Mouse (Mus musculus) midbrain, embryonic 14.5 days (tissue): ENCODE measurements around the gene Ccn6. TPM values are rescaled to one million over a fixed set of nuclear protein-coding genes. Genes with fewer than 3 reads are reported as not detected.

Experiments used
- ATAC-seq: fragments of 200-750 bp; cut with Nextera tagmentation; 2 replicates; pipeline ENCODE4 v1.8.0; 2017; ENCODE audit warnings: moderate number of reproducible peaks, moderate library complexity; ENCODE audit not compliant: low FRiP score, low TSS enrichment
- DNase-seq: peaks from one replicate; pipeline ENCODE4 v3.0.0-alpha.2; 2015
- H3K27ac ChIP-seq: fragments of 300-500 bp; sonication (generic); replicated peaks from 2 replicates; pipeline ENCODE4 v1.5.1; 2014; ENCODE audit warnings: mild to moderate bottlenecking, low read depth, low read length, moderate library complexity
- H3K27me3 ChIP-seq: fragments of 300-500 bp; sonication (generic); 2 replicates; pipeline ENCODE4 v1.6.1; 2014; ENCODE audit warnings: low read length, control low read depth, mixed read lengths; ENCODE audit not compliant: control insufficient read depth, insufficient read depth
- H3K36me3 ChIP-seq: fragments of 300-500 bp; sonication (generic); 2 replicates; pipeline ENCODE4 v1.6.1; 2014; ENCODE audit warnings: low read length, control low read depth; ENCODE audit not compliant: control insufficient read depth, insufficient read depth
- H3K4me1 ChIP-seq: fragments of 300-500 bp; sonication (generic); 2 replicates; pipeline ENCODE4 v1.6.1; 2014; ENCODE audit warnings: mild to moderate bottlenecking, antibody characterized with exemption, low read length, control low read depth; ENCODE audit not compliant: control insufficient read depth, insufficient read depth
- H3K4me2 ChIP-seq: fragments of 300-500 bp; sonication (generic); 2 replicates; pipeline ENCODE4 v1.6.1; 2014; ENCODE audit warnings: mild to moderate bottlenecking, low read length, moderate library complexity
- H3K4me3 ChIP-seq: fragments of 300-500 bp; sonication (generic); replicated peaks from 2 replicates; pipeline ENCODE4 v1.5.1; 2014; ENCODE audit warnings: low read depth, low read length
- H3K9ac ChIP-seq: fragments of 300-500 bp; sonication (generic); replicated peaks from 2 replicates; pipeline ENCODE4 v1.6.1; 2014; ENCODE audit warnings: mild to moderate bottlenecking, low read length, moderate library complexity
- H3K9me3 ChIP-seq: fragments of 300-500 bp; sonication (generic); 2 replicates; pipeline ENCODE4 v1.6.1; 2016; ENCODE audit warnings: low read length, control low read depth, mixed read lengths; ENCODE audit not compliant: control insufficient read depth
- WGBS: fragments of 180-500 bp; shearing (Covaris S2); extraction: QIAGEN DNeasy Blood & Tissue Kit; methylation state at CpG from one replicate; pipeline ENCODE4 v1.1.7; 2014; 5-methylcytosine and 5-hydroxymethylcytosine counted together
- polyA plus RNA-seq: library from polyadenylated mRNA; unstranded; fragments of >200 nt; fragmentation: Nextera tagmentation; extraction: Ambion mirVana; gene quantifications from 2 replicates; pipeline ENCODE4 v1.2.1, GENCODE M21; 2014

The Ccn6 gene
- polyA plus RNA-seq, 1 experiment from 2014 or later, result 0.50 TPM

GRCm38 (mm10) chr10:39185545-39185906 is 21.9 kb upstream of the Ccn6 start:
- ATAC-seq (no peak), DNase-seq (no peak)
- no peaks in the 10 kb centered on the region for H3K9me3 ChIP-seq
- no peaks in the 10 kb centered on the region for H3K27me3 ChIP-seq
- WGBS, result 82% methylated on average over 4 of the region's 4 CpGs
- no peak overlapping the region for H3K4me2 ChIP-seq
- no peaks in the 10 kb centered on the region for H3K4me1 ChIP-seq
- H3K27ac ChIP-seq, result no peak overlapping the region; the same call in 1 of the 2 replicates
- H3K4me3 ChIP-seq, result no peak overlapping the region
- no peak overlapping the region for H3K9ac ChIP-seq
- no peaks in the 10 kb centered on the region for H3K36me3 ChIP-seq

GRCm38 (mm10) chr10:39184864-39185544 is 21.4 kb upstream of the Ccn6 start:
- no peak overlapping the region; the same call in 1 of the 2 replicates for H3K27ac ChIP-seq
- H3K4me1 ChIP-seq, result no peaks in the 10 kb centered on the region
- DNase-seq (no peak), ATAC-seq (no peak)
- no peaks in the 10 kb centered on the region for H3K36me3 ChIP-seq
- no peak overlapping the region for H3K9ac ChIP-seq
- no peaks in the 10 kb centered on the region for H3K9me3 ChIP-seq
- H3K27me3 ChIP-seq, result no peaks in the 10 kb centered on the region
- WGBS, result 86% methylated on average over 8 of the region's 8 CpGs
- no peak overlapping the region for H3K4me2 ChIP-seq
- H3K4me3 ChIP-seq, result no peak overlapping the region

DNA sequence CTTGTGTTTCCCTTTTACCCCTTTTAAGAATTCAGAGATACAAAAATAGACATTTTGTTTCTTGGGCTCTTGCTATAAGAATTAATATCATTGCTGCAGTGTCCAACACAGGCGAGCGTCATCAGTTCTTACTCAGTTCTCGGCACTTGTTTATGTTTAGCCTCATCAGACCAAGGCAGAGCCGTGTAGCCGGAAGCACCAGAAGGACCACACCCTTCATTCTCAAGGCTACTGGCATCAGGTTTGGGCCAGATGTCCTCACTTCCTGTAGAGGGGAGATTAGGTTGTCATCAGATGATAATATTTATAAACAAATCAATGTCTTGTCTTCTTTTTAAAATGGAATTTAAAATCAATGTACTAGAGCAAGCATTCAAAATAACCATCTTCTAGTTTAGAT is 13.4 kb upstream of the Ccn6 start:
- H3K4me2 ChIP-seq, result no peak overlapping the region
- H3K4me3 ChIP-seq, result no peak overlapping the region
- H3K4me1 ChIP-seq, result peaks cover 15% of the 10 kb centered on the region
- DNase-seq (no peak), ATAC-seq (no peak)
- no peak overlapping the region for H3K9ac ChIP-seq
- H3K27ac ChIP-seq, result no peak overlapping the region
- 95% methylated on average over 5 of the region's 5 CpGs for WGBS
- H3K9me3 ChIP-seq, result no peaks in the 10 kb centered on the region
- no peaks in the 10 kb centered on the region for H3K27me3 ChIP-seq
- H3K36me3 ChIP-seq, result no peaks in the 10 kb centered on the region

- ATAC-seq (no peak), DNase-seq (peak; percentile 64)
- Histone ChIP-seq H3K4me1 (peaks cover 25% of the 10 kb centered on the region), H3K4me3 (no peak overlapping the region), H3K9me3 (no peaks in the 10 kb centered on the region), H3K4me2 (peak overlapping the region; percentile 32), H3K9ac (no peak overlapping the region), H3K27me3 (no peaks in the 10 kb centered on the region), H3K27ac (peak overlapping the region; percentile 94), H3K36me3 (no peaks in the 10 kb centered on the region)
- WGBS, result 51% methylated on average over 13 of the region's 13 CpGs
These were observed 9.5 kb upstream of the Ccn6 start for GRCm38 (mm10) chr10:39173077-39173476.

- Histone ChIP-seq H3K4me2 (peak overlapping the region; percentile 69), H3K27me3 (no peaks in the 10 kb centered on the region), H3K4me3 (0 out of 2 replicates have a peak overlapping the region, but pooled peaks have one; percentile 37), H3K9me3 (no peaks in the 10 kb centered on the region), H3K27ac (peak overlapping the region; percentile 94), H3K36me3 (no peaks in the 10 kb centered on the region), H3K9ac (no peak overlapping the region), H3K4me1 (peaks cover 25% of the 10 kb centered on the region)
- DNase-seq, result no peak
- no peak for ATAC-seq
- WGBS, result 75% methylated on average over 6 of the region's 6 CpGs
These were observed 8.9 kb upstream of the Ccn6 start for GRCm38 (mm10) chr10:39172540-39172931.

DNA sequence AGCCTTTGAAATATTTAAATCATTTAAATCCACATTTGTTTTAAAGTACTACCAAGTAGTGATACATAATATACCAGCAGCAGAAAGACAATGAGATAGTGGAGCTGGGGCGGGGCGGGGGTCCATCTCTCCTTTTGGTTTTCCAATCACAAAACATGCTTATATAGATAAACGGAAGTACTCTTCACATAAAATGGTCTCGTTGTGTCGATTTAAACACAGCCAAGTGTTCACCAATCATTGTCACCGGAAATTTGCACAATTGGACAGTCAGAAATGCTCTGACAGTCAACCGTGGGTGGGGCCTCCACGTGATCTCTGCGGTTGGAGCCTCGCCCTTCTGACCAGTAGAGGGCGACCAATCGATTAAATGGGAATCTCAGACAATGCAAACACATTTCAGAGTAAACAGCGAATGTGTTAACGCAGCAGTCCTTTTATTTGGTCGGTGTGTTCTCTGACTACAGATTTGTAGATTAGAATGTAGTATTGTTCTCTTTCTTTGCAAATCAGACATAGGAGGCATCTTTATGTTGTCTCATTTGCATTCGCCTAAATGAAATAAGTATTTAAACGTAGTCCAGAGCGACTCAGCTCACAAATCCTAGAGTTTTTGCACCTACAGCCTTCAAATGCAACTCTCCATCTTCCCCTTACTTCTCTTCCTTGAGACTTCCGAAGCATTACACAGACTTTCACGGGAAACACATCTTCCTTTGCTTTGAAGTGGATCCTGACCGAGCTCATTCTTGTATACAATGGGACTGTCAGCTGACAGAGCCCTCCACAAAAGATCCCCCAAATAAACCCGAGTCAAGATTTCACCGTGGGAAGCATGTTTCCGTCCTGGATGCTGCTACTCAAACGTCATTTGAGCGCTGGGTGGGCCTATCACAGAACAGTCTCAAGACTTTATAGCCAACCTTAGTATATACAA is 8.3 kb upstream of the Ccn6 start:
- WGBS, result 5% methylated on average over 26 of the region's 26 CpGs
- ATAC-seq, result peak; percentile 85
- Histone ChIP-seq H3K36me3 (no peaks in the 10 kb centered on the region), H3K4me3 (peak overlapping the region; percentile 37), H3K27ac (peak overlapping the region; percentile 94), H3K4me2 (peak overlapping the region; percentile 69), H3K4me1 (peaks cover 25% of the 10 kb centered on the region), H3K9me3 (no peaks in the 10 kb centered on the region), H3K9ac (peak overlapping the region; percentile 59), H3K27me3 (no peaks in the 10 kb centered on the region)
- DNase-seq, result peak; percentile 97

- H3K27ac ChIP-seq, result peak overlapping the region; percentile 94
These were observed 7.5 kb upstream of the Ccn6 start for GRCm38 (mm10) chr10:39171134-39171533.

GRCm38 (mm10) chr10:39170706-39171105 is 7.1 kb upstream of the Ccn6 start:
- H3K36me3 ChIP-seq, result no peaks in the 10 kb centered on the region
- H3K27me3 ChIP-seq, result no peaks in the 10 kb centered on the region
- DNase-seq, result no peak
- 0 out of 2 replicates have a peak, but pooled peaks have one; percentile 0 for ATAC-seq
- H3K9ac ChIP-seq, result peak overlapping the region; percentile 17; the same call in 1 of the 2 replicates
- peak overlapping the region; percentile 41 for H3K4me2 ChIP-seq
- H3K4me1 ChIP-seq, result peaks cover 35% of the 10 kb centered on the region
- 0 out of 2 replicates have a peak overlapping the region, but pooled peaks have one; percentile 1 for H3K4me3 ChIP-seq
- H3K9me3 ChIP-seq, result no peaks in the 10 kb centered on the region
- 16% methylated on average over 6 of the region's 6 CpGs for WGBS
- H3K27ac ChIP-seq, result no peak overlapping the region; the same call in 1 of the 2 replicates

More at GRCm38 (mm10) chr10:39171134-39171533, 7.5 kb upstream of the Ccn6 start:
- ATAC-seq, result peak; percentile 92
- peak overlapping the region; percentile 69 for H3K4me2 ChIP-seq
- H3K9ac ChIP-seq, result peak overlapping the region; percentile 59
- H3K27me3 ChIP-seq, result no peaks in the 10 kb centered on the region
- under 1% methylated on average over 19 of the region's 19 CpGs for WGBS
- H3K4me1 ChIP-seq, result peaks cover 30% of the 10 kb centered on the region
- H3K4me3 ChIP-seq, result peak overlapping the region; percentile 37
- no peaks in the 10 kb centered on the region for H3K9me3 ChIP-seq
- no peaks in the 10 kb centered on the region for H3K36me3 ChIP-seq
- DNase-seq, result peak; percentile 97
